8 mouse cellular contexts compared by ENCODE assay signal in the genomic region with DNA sequence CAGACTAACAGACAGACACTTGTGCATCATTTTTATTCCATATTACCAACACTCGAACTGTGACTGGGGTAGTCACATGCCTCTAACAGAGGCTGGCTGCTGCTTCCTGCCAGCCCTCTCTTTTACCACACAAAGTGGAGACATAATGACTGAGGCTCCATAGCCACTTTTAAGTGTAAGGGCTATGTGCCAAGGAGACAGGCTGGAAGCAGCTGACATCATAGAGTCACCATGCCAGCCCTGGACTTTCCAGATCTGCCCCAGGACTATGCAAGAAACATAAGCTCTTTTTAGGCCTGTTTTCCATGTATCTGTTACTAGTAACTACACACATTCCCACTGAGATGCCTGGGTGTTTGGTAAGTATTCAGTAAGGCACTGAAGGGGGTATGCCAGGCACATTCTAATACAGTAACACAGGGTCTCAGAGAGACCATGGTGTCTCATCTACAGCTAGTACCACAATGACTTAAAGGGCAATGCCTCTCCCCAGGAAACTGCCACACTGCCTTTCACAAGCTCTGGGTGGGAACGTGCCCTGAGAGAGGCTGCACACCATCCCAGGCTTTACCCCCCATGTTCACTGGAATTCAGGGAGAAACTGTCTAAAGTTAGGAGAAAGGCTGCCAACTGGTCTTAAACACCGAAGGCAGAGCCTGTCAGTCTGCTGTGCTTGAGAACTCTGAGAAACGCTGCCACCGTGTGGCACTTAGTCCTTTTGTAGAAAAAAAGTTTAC. TPM values are rescaled to one million over a fixed set of nuclear protein-coding genes. Genes with fewer than 3 reads are reported as not detected.
A peak's percentile ranks its signal among the peaks of the same experiment; 100 is the strongest.
DNase-seq lines count a peak whose midpoint lies in the region; ATAC-seq and TF ChIP-seq lines count a peak whose summit lies in the region.

No protein-coding gene starts in this region.

- 31% methylated on average over 5 of the region's 5 CpGs for WGBS in kidney, embryonic 14.5 days
- WGBS in hindbrain, embryonic 14.5 days = 18% methylated on average over 5 of the region's 5 CpGs
- 22% methylated on average over 5 of the region's 5 CpGs for WGBS in lung, postnatal 0 days
- 27% methylated on average over 5 of the region's 5 CpGs for WGBS in midbrain, embryonic 10.5 days

- no peak overlapping the region for H3K4me3 ChIP-seq in kidney, embryonic 14.5 days (ENCODE audit: low read length)
- no peak overlapping the region for H3K4me3 ChIP-seq in hindbrain, embryonic 14.5 days (replicated peaks; ENCODE audit: low read length)
- no peak overlapping the region for H3K4me3 ChIP-seq in lung, postnatal 0 days (ENCODE audit: low read depth, low read length)
- H3K4me3 ChIP-seq in midbrain, embryonic 10.5 days = no peak overlapping the region

- ATAC-seq in kidney, embryonic 14.5 days (ENCODE audit: low FRiP score, low TSS enrichment) = no peak
- no peak for ATAC-seq in hindbrain, embryonic 14.5 days (ENCODE audit: low FRiP score)
- peak; percentile 43; the same call in 1 of the 2 replicates for ATAC-seq in lung, postnatal 0 days

- TF ChIP-seq CTCF in lung, postnatal 0 days (IDR thresholded peaks at IDR 0.05) = peak; percentile 64

- no peak overlapping the region for H3K27ac ChIP-seq in kidney, embryonic 14.5 days (ENCODE audit: low read depth, low read length)
- H3K27ac ChIP-seq in hindbrain, embryonic 14.5 days = no peak overlapping the region
- H3K27ac ChIP-seq in lung, postnatal 0 days (ENCODE audit: low read length) = no peak overlapping the region
- H3K27ac ChIP-seq in midbrain, embryonic 10.5 days (replicated peaks) = no peak overlapping the region

- H3K27me3 ChIP-seq in kidney, embryonic 14.5 days (ENCODE audit: control insufficient read depth, insufficient read depth, low read length) = no peaks in the 10 kb centered on the region
- H3K27me3 ChIP-seq in hindbrain, embryonic 14.5 days (ENCODE audit: control insufficient read depth, insufficient read depth, low read length) = no peaks in the 10 kb centered on the region
- H3K27me3 ChIP-seq in lung, postnatal 0 days (replicated peaks; ENCODE audit: insufficient read depth, low read length) = no peaks in the 10 kb centered on the region
- no peaks in the 10 kb centered on the region for H3K27me3 ChIP-seq in midbrain, embryonic 10.5 days (ENCODE audit: low read depth, poor library complexity, severe bottlenecking)

- H3K9me3 ChIP-seq in kidney, embryonic 14.5 days (ENCODE audit: control insufficient read depth, low read length) = no peaks in the 10 kb centered on the region
- no peaks in the 10 kb centered on the region for H3K9me3 ChIP-seq in hindbrain, embryonic 14.5 days (ENCODE audit: control insufficient read depth, low read length)
- H3K9me3 ChIP-seq in lung, postnatal 0 days (ENCODE audit: low read length) = no peaks in the 10 kb centered on the region
- H3K9me3 ChIP-seq in midbrain, embryonic 10.5 days (replicated peaks) = no peaks in the 10 kb centered on the region

- no peak for TF ChIP-seq EP300 in lung, postnatal 0 days (IDR thresholded peaks at IDR 0.05)

- no peak overlapping the region for H3K4me2 ChIP-seq in kidney, embryonic 14.5 days (replicated peaks; ENCODE audit: low read depth, low read length)
- H3K4me2 ChIP-seq in hindbrain, embryonic 14.5 days (replicated peaks) = no peak overlapping the region
- no peak overlapping the region for H3K4me2 ChIP-seq in lung, postnatal 0 days (replicated peaks; ENCODE audit: low read depth, low read length)

- DNase-seq in kidney, adult 11 months = peak; percentile 15
- peak; percentile 36 for DNase-seq in A20 (ENCODE audit: low read depth, low spot score)
- DNase-seq in adrenal gland, adult 8-10 months = peak; percentile 50
- DNase-seq in hindbrain, embryonic 14.5 days (ENCODE audit: low spot score) = peak; percentile 60
- DNase-seq in lung, postnatal 0 days (ENCODE audit: low spot score) = peak; percentile 70
- no peak for DNase-seq in spleen, adult 12 weeks (ENCODE audit: low spot score)
- no peak for DNase-seq in midbrain, embryonic 10.5 days (ENCODE audit: low spot score)

- peaks cover 6% of the 10 kb centered on the region; the same call in 1 of the 2 replicates for H3K36me3 ChIP-seq in kidney, embryonic 14.5 days (ENCODE audit: control insufficient read depth, insufficient read depth, low read length)
- H3K36me3 ChIP-seq in hindbrain, embryonic 14.5 days (replicated peaks; ENCODE audit: control insufficient read depth, insufficient read depth) = peaks cover 18% of the 10 kb centered on the region; the same call in 1 of the 2 replicates
- H3K36me3 ChIP-seq in lung, postnatal 0 days (ENCODE audit: insufficient read depth, low read length) = no peaks in the 10 kb centered on the region
- peaks cover 24% of the 10 kb centered on the region for H3K36me3 ChIP-seq in midbrain, embryonic 10.5 days

- no peaks in the 10 kb centered on the region for H3K4me1 ChIP-seq in kidney, embryonic 14.5 days (ENCODE audit: control insufficient read depth, insufficient read depth, low read length)
- H3K4me1 ChIP-seq in hindbrain, embryonic 14.5 days (replicated peaks; ENCODE audit: control insufficient read depth, insufficient read depth, low read length) = no peaks in the 10 kb centered on the region
- no peaks in the 10 kb centered on the region for H3K4me1 ChIP-seq in lung, postnatal 0 days (ENCODE audit: insufficient read depth, low read depth, low read length)
- H3K4me1 ChIP-seq in midbrain, embryonic 10.5 days = no peaks in the 10 kb centered on the region

- H3K9ac ChIP-seq in kidney, embryonic 14.5 days (ENCODE audit: low read depth, low read length) = no peak overlapping the region
- H3K9ac ChIP-seq in hindbrain, embryonic 14.5 days = no peak overlapping the region
- H3K9ac ChIP-seq in lung, postnatal 0 days (replicated peaks; ENCODE audit: low read depth) = no peak overlapping the region

RNA-seq across cellular contexts. Expression of a gene that starts 9.2 kb away (rescaled TPM):
- polyA plus RNA-seq in kidney, embryonic 14.5 days (2014; fragmentation: Nextera tagmentation; extraction: Ambion mirVana) = 16.3 and 18.8 TPM in 2 replicates
- 10 to 100 TPM; 23.9 to 32.4 (median 24.1) TPM for total RNA-seq in adrenal gland, adult 8-10 months (2022)
- polyA plus RNA-seq in hindbrain, embryonic 14.5 days (2014; fragmentation: Nextera tagmentation; extraction: Ambion mirVana) = 19.7 and 23.6 TPM in 2 replicates
- polyA plus RNA-seq in lung, postnatal 0 days (2015; fragmentation: Nextera tagmentation; extraction: Ambion mirVana) = 13.6 and 15.8 TPM in 2 replicates
- polyA plus RNA-seq in midbrain, embryonic 10.5 days (2016; fragmentation: Nextera tagmentation; extraction: Ambion mirVana) = 26.7 and 27.8 TPM in 2 replicates

RNA-seq across cellular contexts. Expression of a gene that starts 33.2 kb away (rescaled TPM):
- polyA plus RNA-seq in kidney, embryonic 14.5 days (2014; fragmentation: Nextera tagmentation; extraction: Ambion mirVana) = 65.5 and 67.6 TPM in 2 replicates
- 10 to 100 TPM; 18.5 to 42.6 (median 34.1) TPM for total RNA-seq in adrenal gland, adult 8-10 months (2022)
- 102 and 116 TPM in 2 replicates for polyA plus RNA-seq in hindbrain, embryonic 14.5 days (2014; fragmentation: Nextera tagmentation; extraction: Ambion mirVana)
- polyA plus RNA-seq in lung, postnatal 0 days (2015; fragmentation: Nextera tagmentation; extraction: Ambion mirVana) = 14.0 and 16.1 TPM in 2 replicates
- 68.5 and 73.9 TPM in 2 replicates for polyA plus RNA-seq in midbrain, embryonic 10.5 days (2016; fragmentation: Nextera tagmentation; extraction: Ambion mirVana)

Comparison
In these comparisons a context has a peak if more than half of its experiments do, and no peak if none do; other contexts are left out.
1. DNase-seq: peak in kidney, adult 11 months (single experiment), A20 (single experiment), adrenal gland, adult 8-10 months (single experiment), hindbrain, embryonic 14.5 days (single experiment) and lung, postnatal 0 days (single experiment); none in spleen, adult 12 weeks (single experiment) and midbrain, embryonic 10.5 days (single experiment).